Mouse (Mus musculus): ENCODE results near the gene Ntn3. TPM values are rescaled to one million over a fixed set of nuclear protein-coding genes. Genes with fewer than 3 reads are reported as not detected.

The Ntn3 gene
- total RNA-seq, 2 experiments from 2014 or later: 0.19 to 0.92 TPM

- no peak for ATAC-seq (replicated peaks; ENCODE audit: low FRiP score, low TSS enrichment, poor library complexity, severe bottlenecking)
Observed at GRCm38 (mm10) chr17:24157121-24157520, 52.2 kb downstream of the Ntn3 start.

- no peak for ATAC-seq (replicated peaks; ENCODE audit: low FRiP score, low TSS enrichment, poor library complexity, severe bottlenecking)
Observed at GRCm38 (mm10) chr17:24156394-24156793, 52.9 kb downstream of the Ntn3 start.

GRCm38 (mm10) chr17:24155742-24156141 is 53.6 kb downstream of the Ntn3 start:
- ATAC-seq (replicated peaks; ENCODE audit: low FRiP score, low TSS enrichment, poor library complexity, severe bottlenecking): no peak

- ATAC-seq (replicated peaks; ENCODE audit: low FRiP score, low TSS enrichment, poor library complexity, severe bottlenecking): no peak
Observed at GRCm38 (mm10) chr17:24154463-24154862, 54.9 kb downstream of the Ntn3 start.

Other genes starting within 250 kb of the Ntn3 start
- not detected in 2 replicates for gene Prss30, start 229.0 kb downstream of the Ntn3 start, total RNA-seq (2014; fragmentation: Nextera tagmentation)
- 1.0 TPM in 1 of 2 replicates, not detected in the other for gene Prss30, start 229.0 kb downstream of the Ntn3 start, total RNA-seq (2017)
- not detected in 2 replicates for gene Prss22, start 211.4 kb downstream of the Ntn3 start, total RNA-seq (2014; fragmentation: Nextera tagmentation)
- not detected in 2 replicates for gene Prss22, start 211.4 kb downstream of the Ntn3 start, total RNA-seq (2017)
- not detected in 2 replicates for gene Prss27, start 171.4 kb downstream of the Ntn3 start, total RNA-seq (2014; fragmentation: Nextera tagmentation)
- not detected in 2 replicates for gene Prss27, start 171.4 kb downstream of the Ntn3 start, total RNA-seq (2017)
- 17.1 and 24.2 TPM in 2 replicates for gene Kctd5, start 136.0 kb downstream of the Ntn3 start, total RNA-seq (2014; fragmentation: Nextera tagmentation)
- 20.9 and 21.9 TPM in 2 replicates for gene Kctd5, start 136.0 kb downstream of the Ntn3 start, total RNA-seq (2017)
- gene Pdpk1, start 58.6 kb downstream of the Ntn3 start, total RNA-seq (2014; fragmentation: Nextera tagmentation): 47.0 and 48.0 TPM in 2 replicates
- gene Pdpk1, start 58.6 kb downstream of the Ntn3 start, total RNA-seq (2017): 34.4 and 37.7 TPM in 2 replicates
- gene Amdhd2, start 45.8 kb downstream of the Ntn3 start, total RNA-seq (2014; fragmentation: Nextera tagmentation): 50.8 and 51.8 TPM in 2 replicates
- gene Amdhd2, start 45.8 kb downstream of the Ntn3 start, total RNA-seq (2017): 13.1 and 19.8 TPM in 2 replicates
- 222 and 224 TPM in 2 replicates for gene Atp6v0c, start 39.8 kb downstream of the Ntn3 start, total RNA-seq (2014; fragmentation: Nextera tagmentation)
- gene Atp6v0c, start 39.8 kb downstream of the Ntn3 start, total RNA-seq (2017): 72.2 and 95.8 TPM in 2 replicates
- gene Tbc1d24, start 4.0 kb downstream of the Ntn3 start, total RNA-seq (2014; fragmentation: Nextera tagmentation): 32.2 and 45.2 TPM in 2 replicates
- gene Tbc1d24, start 4.0 kb downstream of the Ntn3 start, total RNA-seq (2017): 6.0 and 6.6 TPM in 2 replicates
- 19.8 and 31.0 TPM in 2 replicates for gene Tedc2, start 11.3 kb upstream of the Ntn3 start, total RNA-seq (2014; fragmentation: Nextera tagmentation)
- 16.8 and 18.0 TPM in 2 replicates for gene Tedc2, start 11.3 kb upstream of the Ntn3 start, total RNA-seq (2017)
- 34.7 and 40.9 TPM in 2 replicates for gene Ccnf, start 42.0 kb upstream of the Ntn3 start, total RNA-seq (2014; fragmentation: Nextera tagmentation)
- gene Ccnf, start 42.0 kb upstream of the Ntn3 start, total RNA-seq (2017): 17.5 and 24.4 TPM in 2 replicates
- not detected in 2 replicates for gene Abca17, start 141.5 kb upstream of the Ntn3 start, total RNA-seq (2014; fragmentation: Nextera tagmentation)
- gene Abca17, start 141.5 kb upstream of the Ntn3 start, total RNA-seq (2017): not detected in 2 replicates
- 103 and 105 TPM in 2 replicates for gene Abca3, start 142.4 kb upstream of the Ntn3 start, total RNA-seq (2014; fragmentation: Nextera tagmentation)
- gene Abca3, start 142.4 kb upstream of the Ntn3 start, total RNA-seq (2017): 30.3 and 39.6 TPM in 2 replicates
- gene Rnps1, start 205.0 kb upstream of the Ntn3 start, total RNA-seq (2014; fragmentation: Nextera tagmentation): 325 and 334 TPM in 2 replicates
- gene Rnps1, start 205.0 kb upstream of the Ntn3 start, total RNA-seq (2017): 263 and 290 TPM in 2 replicates
- gene Eci1, start 217.1 kb upstream of the Ntn3 start, total RNA-seq (2014; fragmentation: Nextera tagmentation): 79.7 and 88.7 TPM in 2 replicates
- gene Eci1, start 217.1 kb upstream of the Ntn3 start, total RNA-seq (2017): 33.3 and 37.6 TPM in 2 replicates
- gene Dnase1l2, start 233.6 kb upstream of the Ntn3 start, total RNA-seq (2014; fragmentation: Nextera tagmentation): 1.2 and 5.0 TPM in 2 replicates
- 0.34 and 2.9 TPM in 2 replicates for gene Dnase1l2, start 233.6 kb upstream of the Ntn3 start, total RNA-seq (2017)

All from megakaryocyte-erythroid progenitor cell, adult 5-6 weeks (primary cell).